In genomic region chr6:53363535-53363934, GRCm38 (mm10) we compare ENCODE assay signal across 19 mouse cellular contexts.
DNase-seq lines count a peak whose midpoint lies in the region; ATAC-seq and TF ChIP-seq lines count a peak whose summit lies in the region.
"Had no signal": no experiment of that assay in that cellular context is flagged by ENCODE, and none has a peak within 500 bp of the region (broad histone marks: within the 10 kb centered on the region; RNA-seq: fewer than 3 reads in every experiment).

No protein-coding gene starts in this region.

- WGBS in heart, embryonic 16.5 days, result 63% methylated on average over 5 of the region's 5 CpGs
- WGBS in lung, embryonic 16.5 days, result 29% methylated on average over 5 of the region's 5 CpGs
- 41% methylated on average over 5 of the region's 5 CpGs for WGBS in limb, embryonic 10.5 days
- 47% methylated on average over 5 of the region's 5 CpGs for WGBS in stomach, embryonic 15.5 days
- 77% methylated on average over 5 of the region's 5 CpGs for WGBS in forebrain, postnatal 0 days

- H3K4me2 ChIP-seq in heart, embryonic 16.5 days (ENCODE audit: low read depth, low read length), result no peak overlapping the region
- no peak overlapping the region for H3K4me2 ChIP-seq in lung, embryonic 16.5 days (ENCODE audit: low read depth, low read length)
- H3K4me2 ChIP-seq in stomach, embryonic 15.5 days, result no peak overlapping the region
- H3K4me2 ChIP-seq in forebrain, postnatal 0 days (ENCODE audit: low read depth), result no peak overlapping the region
- H3K4me2 ChIP-seq: embryonic facial prominence, embryonic 13.5 days; heart, embryonic 15.5 days; hindbrain, embryonic 12.5 days; liver, embryonic 13.5 days; midbrain, embryonic 12.5 days; neural tube, embryonic 13.5 days had no signal

- peaks cover 2% of the 10 kb centered on the region; the same call in 1 of the 2 replicates for H3K4me1 ChIP-seq in heart, embryonic 16.5 days (ENCODE audit: control insufficient read depth, insufficient read depth, low read length)
- H3K4me1 ChIP-seq in lung, embryonic 16.5 days (replicated peaks; ENCODE audit: control insufficient read depth, insufficient read depth, low read length), result 0 out of 2 replicates have a peak, but pooled peaks cover 3% of the 10 kb centered on the region
- peaks cover 37% of the 10 kb centered on the region for H3K4me1 ChIP-seq in limb, embryonic 10.5 days
- peaks cover 8% of the 10 kb centered on the region; the same call in 1 of the 2 replicates for H3K4me1 ChIP-seq in stomach, embryonic 15.5 days
- H3K4me1 ChIP-seq in forebrain, postnatal 0 days (ENCODE audit: insufficient read depth), result no peaks in the 10 kb centered on the region
- H3K4me1 ChIP-seq: liver, embryonic 13.5 days had no signal

- H3K27ac ChIP-seq in heart, embryonic 16.5 days (ENCODE audit: low read length), result peak overlapping the region; percentile 4; the same call in 1 of the 2 replicates
- peak overlapping the region; percentile 4; the same call in 1 of the 2 replicates for H3K27ac ChIP-seq in lung, embryonic 16.5 days (ENCODE audit: low read length)
- H3K27ac ChIP-seq in limb, embryonic 10.5 days, result peak overlapping the region; percentile 80
- 0 out of 2 replicates have a peak overlapping the region, but pooled peaks have one; percentile 11 for H3K27ac ChIP-seq in stomach, embryonic 15.5 days
- H3K27ac ChIP-seq in forebrain, postnatal 0 days (ENCODE audit: low read depth, low read length), result no peak overlapping the region
- H3K27ac ChIP-seq: embryonic facial prominence, embryonic 13.5 days; heart, embryonic 15.5 days; hindbrain, embryonic 12.5 days; liver, embryonic 13.5 days; macrophage; midbrain, embryonic 12.5 days; neural tube, embryonic 13.5 days had no signal

- no peaks in the 10 kb centered on the region for H3K9me3 ChIP-seq in heart, embryonic 16.5 days (replicated peaks; ENCODE audit: control insufficient read depth, low read length)
- H3K9me3 ChIP-seq in lung, embryonic 16.5 days (ENCODE audit: control insufficient read depth, low read length), result no peaks in the 10 kb centered on the region
- H3K9me3 ChIP-seq in limb, embryonic 10.5 days (replicated peaks), result no peaks in the 10 kb centered on the region
- H3K9me3 ChIP-seq in stomach, embryonic 15.5 days, result no peaks in the 10 kb centered on the region
- no peaks in the 10 kb centered on the region for H3K9me3 ChIP-seq in forebrain, postnatal 0 days (ENCODE audit: low read length)
- H3K9me3 ChIP-seq: embryonic facial prominence, embryonic 13.5 days; heart, embryonic 15.5 days; hindbrain, embryonic 12.5 days; liver, embryonic 13.5 days; midbrain, embryonic 12.5 days; neural tube, embryonic 13.5 days had no signal

- no peak for TF ChIP-seq CTCF in forebrain, postnatal 0 days (IDR thresholded peaks at IDR 0.05; ENCODE audit: low read depth)

- ATAC-seq in heart, embryonic 16.5 days (replicated peaks; ENCODE audit: extremely low read depth, insufficient read depth, low FRiP score), result no peak
- no peak for ATAC-seq in lung, embryonic 16.5 days (ENCODE audit: low read depth)
- no peak for ATAC-seq in stomach, embryonic 15.5 days (ENCODE audit: insufficient read depth, low FRiP score, low read depth)
- ATAC-seq in forebrain, postnatal 0 days, result no peak

- no peaks in the 10 kb centered on the region for H3K36me3 ChIP-seq in heart, embryonic 16.5 days (ENCODE audit: control insufficient read depth, insufficient read depth)
- H3K36me3 ChIP-seq in lung, embryonic 16.5 days (ENCODE audit: control insufficient read depth, insufficient read depth, low read length), result no peaks in the 10 kb centered on the region
- no peaks in the 10 kb centered on the region for H3K36me3 ChIP-seq in limb, embryonic 10.5 days
- H3K36me3 ChIP-seq in stomach, embryonic 15.5 days, result no peaks in the 10 kb centered on the region
- H3K36me3 ChIP-seq in forebrain, postnatal 0 days (ENCODE audit: insufficient read depth), result no peaks in the 10 kb centered on the region
- H3K36me3 ChIP-seq: embryonic facial prominence, embryonic 13.5 days; heart, embryonic 15.5 days; hindbrain, embryonic 12.5 days; liver, embryonic 13.5 days; midbrain, embryonic 12.5 days; neural tube, embryonic 13.5 days had no signal

- H3K27me3 ChIP-seq in heart, embryonic 16.5 days (ENCODE audit: control insufficient read depth, insufficient read depth, low read length), result no peaks in the 10 kb centered on the region
- H3K27me3 ChIP-seq in lung, embryonic 16.5 days (ENCODE audit: control insufficient read depth, insufficient read depth, low read depth, low read length), result no peaks in the 10 kb centered on the region
- no peaks in the 10 kb centered on the region for H3K27me3 ChIP-seq in limb, embryonic 10.5 days (ENCODE audit: low read depth, poor library complexity, severe bottlenecking)
- no peaks in the 10 kb centered on the region for H3K27me3 ChIP-seq in stomach, embryonic 15.5 days (replicated peaks)
- H3K27me3 ChIP-seq in forebrain, postnatal 0 days (ENCODE audit: insufficient read depth, low read length), result no peaks in the 10 kb centered on the region
- H3K27me3 ChIP-seq: embryonic facial prominence, embryonic 13.5 days; heart, embryonic 15.5 days; hindbrain, embryonic 12.5 days; liver, embryonic 13.5 days; neural tube, embryonic 13.5 days had no signal

- DNase-seq in heart, adult 8-10 months (ENCODE audit: low spot score), result no peak
- no peak for DNase-seq in lung, postnatal 10 days
- DNase-seq in limb, embryonic 10.5 days (ENCODE audit: low spot score), result no peak
- DNase-seq in forebrain, postnatal 0 days, result no peak
- DNase-seq: cerebellum, adult 9-11 months; gastrocnemius, postnatal 36 days; layer of hippocampus, adult 9-11 months; liver, embryonic 13.5 days; right cerebral cortex, postnatal 14 days; thymus, postnatal 36 days had no signal

- no peak overlapping the region for H3K9ac ChIP-seq in heart, embryonic 16.5 days (ENCODE audit: low read length)
- no peak overlapping the region for H3K9ac ChIP-seq in lung, embryonic 16.5 days (ENCODE audit: low read length)
- no peak overlapping the region for H3K9ac ChIP-seq in stomach, embryonic 15.5 days
- H3K9ac ChIP-seq in forebrain, postnatal 0 days, result no peak overlapping the region
- H3K9ac ChIP-seq: embryonic facial prominence, embryonic 13.5 days; heart, embryonic 15.5 days; hindbrain, embryonic 12.5 days; liver, embryonic 13.5 days; midbrain, embryonic 12.5 days; neural tube, embryonic 13.5 days had no signal

- H3K4me3 ChIP-seq in heart, embryonic 16.5 days (ENCODE audit: low read length), result no peak overlapping the region
- H3K4me3 ChIP-seq in lung, embryonic 16.5 days (ENCODE audit: low read length), result no peak overlapping the region
- no peak overlapping the region for H3K4me3 ChIP-seq in limb, embryonic 10.5 days
- H3K4me3 ChIP-seq in stomach, embryonic 15.5 days (replicated peaks), result no peak overlapping the region
- H3K4me3 ChIP-seq in forebrain, postnatal 0 days (ENCODE audit: low read depth, low read length), result no peak overlapping the region
- H3K4me3 ChIP-seq: embryonic facial prominence, embryonic 13.5 days; heart, embryonic 15.5 days; hindbrain, embryonic 12.5 days; liver, embryonic 13.5 days; midbrain, embryonic 12.5 days; neural tube, embryonic 13.5 days had no signal
